Mouse (Mus musculus) thymus, postnatal 0 days (tissue): Measurements from ENCODE around the gene Srrm2. TPM values are rescaled to one million over a fixed set of nuclear protein-coding genes. Genes with fewer than 3 reads are reported as not detected.

ENCODE experiments used
- DNase-seq: peaks from one replicate; pipeline ENCODE4 v3.0.0-alpha.2; 2015; ENCODE audit warnings: low spot score
- microRNA-seq: library from miRNA; unstranded; fragments of <30 nt; microRNA quantifications from one replicate; pipeline ENCODE4, GENCODE M21; 2016; ENCODE audit warnings: borderline number of aligned reads
- polyA plus RNA-seq: library from polyadenylated mRNA; unstranded; fragments of >200 nt; fragmentation: Nextera tagmentation; extraction: Ambion mirVana; gene quantifications from 2 replicates; pipeline ENCODE4 v1.2.1, GENCODE M21; 2015

The Srrm2 gene
- polyA plus RNA-seq, 1 experiment from 2014 or later = 508 TPM

DNA sequence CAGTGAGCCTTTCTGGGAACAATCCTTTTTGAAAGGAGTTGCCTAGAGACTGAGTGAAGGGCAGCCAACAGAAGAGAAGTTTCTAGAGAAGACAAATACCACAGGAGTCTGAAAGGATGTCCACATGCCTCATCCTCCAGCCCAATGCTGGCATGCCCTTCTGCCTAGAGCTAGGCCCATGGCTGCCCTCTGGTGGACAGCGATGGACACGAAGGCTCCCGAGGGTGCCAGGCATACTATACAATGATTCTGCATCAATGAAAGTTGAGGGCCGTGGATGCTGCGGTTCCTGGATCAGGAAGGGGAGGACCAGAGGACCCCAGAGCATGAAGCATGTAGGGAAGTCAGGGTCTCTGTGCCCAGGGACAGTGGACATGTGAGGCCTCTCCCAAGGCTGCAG is 63.0 kb downstream of the Srrm2 start:
- DNase-seq = peak; percentile 61

DNA sequence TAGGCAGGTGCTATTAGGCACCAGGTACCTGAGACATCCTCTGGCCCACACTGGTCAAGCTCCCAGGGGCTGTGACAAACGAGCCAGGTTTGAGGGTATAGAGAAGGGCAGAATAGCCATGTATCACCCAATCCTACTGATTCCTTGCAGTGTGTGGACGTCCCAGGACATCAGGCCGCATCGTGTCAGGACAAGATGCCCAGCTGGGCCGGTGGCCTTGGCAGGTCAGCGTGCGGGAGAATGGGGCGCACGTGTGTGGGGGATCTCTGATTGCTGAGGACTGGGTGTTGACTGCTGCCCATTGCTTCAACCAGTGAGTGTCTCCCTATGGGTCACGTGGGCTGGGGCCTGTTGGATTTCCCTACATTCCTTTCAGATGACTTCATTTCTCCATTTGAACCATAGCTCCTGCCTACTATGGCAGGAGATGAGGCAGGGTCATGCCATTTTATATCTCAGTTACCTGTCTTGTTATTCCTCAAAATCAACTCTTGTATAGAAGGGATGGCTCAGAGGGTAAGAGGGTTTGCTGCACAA is 64.0 kb downstream of the Srrm2 start:
- DNase-seq = no peak

DNA sequence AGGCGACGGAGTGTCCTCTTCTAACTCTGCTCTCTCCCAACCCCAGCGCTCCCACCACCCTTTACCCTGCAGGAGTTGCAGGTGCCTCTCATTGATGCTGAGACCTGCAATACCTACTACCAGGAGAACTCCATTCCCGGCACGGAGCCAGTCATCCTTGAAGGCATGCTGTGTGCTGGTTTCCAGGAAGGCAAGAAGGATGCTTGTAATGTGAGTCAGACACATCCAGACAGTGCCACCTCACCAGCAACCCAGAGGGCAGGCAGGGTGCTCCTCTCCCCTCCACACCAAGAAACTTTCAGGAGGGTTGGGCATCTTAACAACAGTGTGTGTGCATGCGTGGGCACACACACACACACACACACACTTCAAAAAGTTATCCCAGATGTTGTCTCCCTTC is 66.9 kb downstream of the Srrm2 start:
- DNase-seq = no peak

- no peak for DNase-seq
These were observed 67.6 kb downstream of the Srrm2 start for GRCm38 (mm10) chr17:23857913-23858312.

- DNase-seq = no peak
These were observed 72.6 kb downstream of the Srrm2 start for GRCm38 (mm10) chr17:23862926-23863325.

- DNase-seq = no peak
These were observed 77.4 kb downstream of the Srrm2 start, which contains the start of gene Prss21 for GRCm38 (mm10) chr17:23867756-23868155. Gene Prss21 (plus strand): TSS chr17:23868056.

GRCm38 (mm10) chr17:23868513-23868912 is 78.2 kb downstream of the Srrm2 start:
- DNase-seq = no peak

Small RNA genes lying within 50 kb of the gene (microRNA-seq; reads per million reads assigned to microRNA genes)
- not detected for gene Mir5125

Other genes starting within 250 kb of the Srrm2 start
- gene Zfp213, start 226.3 kb upstream of the Srrm2 start, polyA plus RNA-seq = 14.6 and 14.9 TPM in 2 replicates
- 1.5 and 1.7 TPM in 2 replicates for gene Zfp13, start 191.0 kb upstream of the Srrm2 start, polyA plus RNA-seq
- 0.05 and 0.08 TPM in 2 replicates for gene Zscan10, start 189.7 kb upstream of the Srrm2 start, polyA plus RNA-seq
- gene Mmp25, start 145.3 kb upstream of the Srrm2 start, polyA plus RNA-seq = 0.59 and 1.1 TPM in 2 replicates
- gene Bicdl2, start 130.0 kb upstream of the Srrm2 start, polyA plus RNA-seq = 0.58 and 0.99 TPM in 2 replicates
- 62.0 and 70.7 TPM in 2 replicates for gene Hcfc1r1, start 116.9 kb upstream of the Srrm2 start, polyA plus RNA-seq
- gene Thoc6, start 116.7 kb upstream of the Srrm2 start, polyA plus RNA-seq = 47.3 and 50.7 TPM in 2 replicates
- 6.0 and 9.4 TPM in 2 replicates for gene Tnfrsf12a, start 113.1 kb upstream of the Srrm2 start, polyA plus RNA-seq
- gene Cldn6, start 111.3 kb upstream of the Srrm2 start, polyA plus RNA-seq = 0.39 and 0.45 TPM in 2 replicates
- 0.57 and 1.3 TPM in 2 replicates for gene Cldn9, start 106.5 kb upstream of the Srrm2 start, polyA plus RNA-seq
- 0.26 and 0.77 TPM in 2 replicates for gene 1520401A03Rik, start 67.7 kb upstream of the Srrm2 start, polyA plus RNA-seq
- gene Pkmyt1, start 64.2 kb upstream of the Srrm2 start, polyA plus RNA-seq = 35.9 and 40.1 TPM in 2 replicates
- 6.1 and 7.6 TPM in 2 replicates for gene Paqr4, start 49.7 kb upstream of the Srrm2 start, polyA plus RNA-seq
- 7.2 and 7.3 TPM in 2 replicates for gene Kremen2, start 44.7 kb upstream of the Srrm2 start, polyA plus RNA-seq
- 37.7 and 41.0 TPM in 2 replicates for gene Flywch1, start 18.9 kb upstream of the Srrm2 start, polyA plus RNA-seq
- 13.4 and 14.6 TPM in 2 replicates for gene Flywch2, start 4.5 kb upstream of the Srrm2 start, polyA plus RNA-seq
- 1,085 and 1,139 TPM in 2 replicates for gene Elob, start 38.6 kb downstream of the Srrm2 start, polyA plus RNA-seq
- 0.40 and 0.48 TPM in 2 replicates for gene Prss33, start 45.5 kb downstream of the Srrm2 start, polyA plus RNA-seq
- gene Prss32, start 53.3 kb downstream of the Srrm2 start, polyA plus RNA-seq = 0.12 and 0.14 TPM in 2 replicates
- 0.28 and 0.42 TPM in 2 replicates for gene Prss41, start 53.6 kb downstream of the Srrm2 start, polyA plus RNA-seq
- gene Prss21, start 77.5 kb downstream of the Srrm2 start, polyA plus RNA-seq = not detected in 2 replicates
- 3.0 TPM in 2 replicates for gene Dcpp1, start 90.3 kb downstream of the Srrm2 start, polyA plus RNA-seq
- 0.65 and 1.1 TPM in 2 replicates for gene Dcpp2, start 90.3 kb downstream of the Srrm2 start, polyA plus RNA-seq
- gene Dcpp3, start 126.9 kb downstream of the Srrm2 start, polyA plus RNA-seq = 1.9 and 3.2 TPM in 2 replicates
- 1.6 and 1.8 TPM in 2 replicates for gene Sbp, start 151.1 kb downstream of the Srrm2 start, polyA plus RNA-seq
- gene Sbpl, start 164.7 kb downstream of the Srrm2 start, polyA plus RNA-seq = 2.8 and 3.9 TPM in 2 replicates
- gene Prss30, start 190.0 kb downstream of the Srrm2 start, polyA plus RNA-seq = 0.65 and 0.77 TPM in 2 replicates
- gene Prss22, start 207.6 kb downstream of the Srrm2 start, polyA plus RNA-seq = 0.22 and 0.70 TPM in 2 replicates
- gene Prss27, start 247.6 kb downstream of the Srrm2 start, polyA plus RNA-seq = 0.93 and 2.4 TPM in 2 replicates